Mouse (Mus musculus) MEL (cell line): ENCODE data around the gene Il20ra. TPM values are rescaled to one million over a fixed set of nuclear protein-coding genes. Genes with fewer than 3 reads are reported as not detected.
A peak's percentile ranks its signal among the peaks of the same experiment; 100 is the strongest.

Experiments used
- DNase-seq: peaks from one replicate; pipeline ENCODE4 v3.0.0; 2011; ENCODE audit warnings: low read depth, low spot score
- H3K27ac ChIP-seq: 2 replicates; pipeline ENCODE4 v1.5.1; 2012; ENCODE audit warnings: low read depth, mild to moderate bottlenecking, control low read depth, low read length, moderate library complexity; ENCODE audit not compliant: control insufficient read depth
- H3K27me3 ChIP-seq, 2 experiments: fragments of 150-350 bp in 1 of 2; sonication (generic) in 1 of 2; 2 replicates each; pipeline ENCODE4 v1.6.1; 2012; ENCODE audit warnings: low read length in 2 of 2, mild to moderate bottlenecking in 2 of 2, improper control_type of control experiment in 1 of 2, moderate library complexity in 1 of 2; ENCODE audit not compliant: insufficient read depth in 2 of 2, control insufficient read depth in 1 of 2
- H3K36me3 ChIP-seq, 2 experiments: 2 replicates each; pipeline ENCODE4 v1.6.1; 2012 to 2014; ENCODE audit warnings: low read length in 2 of 2, improper control_type of control experiment in 1 of 2, inconsistent platforms in 1 of 2, mild to moderate bottlenecking in 1 of 2; ENCODE audit not compliant: insufficient read depth in 2 of 2, control insufficient read depth in 1 of 2
- H3K4me1 ChIP-seq, 2 experiments: fragments of 150-350 bp in 1 of 2; sonication (generic) in 1 of 2; 2 replicates each; pipeline ENCODE4 v1.6.1; 2012; ENCODE audit warnings: low read length in 2 of 2, improper control_type of control experiment in 1 of 2, mild to moderate bottlenecking in 1 of 2; ENCODE audit not compliant: insufficient read depth in 2 of 2, control insufficient read depth in 1 of 2
- H3K4me3 ChIP-seq, 2 experiments: fragments of 150-350 bp in 1 of 2; sonication (generic) in 1 of 2; 2 replicates each; pipeline ENCODE4 v1.5.1; 2012; ENCODE audit warnings: low read depth in 2 of 2, low read length in 2 of 2, mild to moderate bottlenecking in 2 of 2, moderate library complexity in 2 of 2, control low read depth in 1 of 2, improper control_type of control experiment in 1 of 2; ENCODE audit not compliant: control insufficient read depth in 1 of 2, insufficient read depth in 1 of 2
- H3K79me2 ChIP-seq: 2 replicates; pipeline ENCODE4 v1.6.1; 2012; ENCODE audit warnings: mild to moderate bottlenecking, low read length, moderate library complexity; ENCODE audit not compliant: control insufficient read depth, poor library complexity, insufficient read depth
- H3K9ac ChIP-seq: 2 replicates; pipeline ENCODE4 v1.6.1; 2012; ENCODE audit warnings: low read depth, mild to moderate bottlenecking, control low read depth, low read length, moderate library complexity; ENCODE audit not compliant: control insufficient read depth, poor library complexity, severe bottlenecking
- H3K9me3 ChIP-seq: fragments of 150-350 bp; sonication (generic); replicated peaks from 2 replicates; pipeline ENCODE4 v1.6.1; 2012; ENCODE audit warnings: mild to moderate bottlenecking, low read length, improper control_type of control experiment, moderate library complexity; ENCODE audit not compliant: insufficient read depth
- BHLHE40 ChIP-seq: IDR thresholded peaks from 2 replicates; pipeline ENCODE4 v1.6.1; 2012; ENCODE audit warnings: low read depth, mild to moderate bottlenecking, inconsistent platforms, low read length, improper control_type of control experiment, borderline replicate concordance
- CHD1 ChIP-seq: IDR thresholded peaks from 2 replicates; pipeline ENCODE4 v1.6.1; 2012; ENCODE audit warnings: low read depth, mild to moderate bottlenecking, inconsistent platforms, low read length, improper control_type of control experiment
- CHD2 ChIP-seq: IDR thresholded peaks from 2 replicates; pipeline ENCODE4 v1.6.1; 2011; ENCODE audit warnings: low read length, improper control_type of control experiment
- CTCF ChIP-seq, 3 experiments: IDR thresholded peaks in 2 of 3; conservative IDR thresholded peaks in 1 of 3; 2 replicates each; pipeline ENCODE4 v1.5.1; 2011 to 2012; ENCODE audit warnings: low read length in 3 of 3, low read depth in 2 of 3, mild to moderate bottlenecking in 2 of 3, improper control_type of control experiment in 1 of 3, inconsistent platforms in 1 of 3, mixed read lengths in 1 of 3, moderate library complexity in 1 of 3; ENCODE audit not compliant: control insufficient read depth in 1 of 3, insufficient read depth in 1 of 3, poor library complexity in 1 of 3, severe bottlenecking in 1 of 3
- E2F4 ChIP-seq: IDR thresholded peaks from 2 replicates; pipeline ENCODE4 v1.6.1; 2011; ENCODE audit warnings: low read depth, low read length, improper control_type of control experiment, borderline replicate concordance
- ELF1 ChIP-seq: IDR thresholded peaks from 2 replicates; pipeline ENCODE4 v1.6.1; 2014; ENCODE audit warnings: low read depth, mild to moderate bottlenecking, inconsistent platforms, low read length, improper control_type of control experiment, moderate library complexity
- EP300 ChIP-seq, 2 experiments: IDR thresholded peaks; 2 replicates each; pipeline ENCODE4 v1.6.1; 2011; ENCODE audit warnings: improper control_type of control experiment in 2 of 2, low read length in 2 of 2, low read depth in 1 of 2, mild to moderate bottlenecking in 1 of 2
- ETS1 ChIP-seq: IDR thresholded peaks from 2 replicates; pipeline ENCODE4 v1.6.1; 2012; ENCODE audit warnings: low read depth, mild to moderate bottlenecking, inconsistent platforms, low read length, improper control_type of control experiment, moderate library complexity
- HCFC1 ChIP-seq: IDR thresholded peaks from 2 replicates; pipeline ENCODE4 v1.6.1; 2012; ENCODE audit warnings: low read depth, mild to moderate bottlenecking, inconsistent platforms, low read length, improper control_type of control experiment, moderate library complexity
- JUND ChIP-seq: IDR thresholded peaks from 2 replicates; pipeline ENCODE4 v1.6.1; 2011; ENCODE audit warnings: low read depth, mild to moderate bottlenecking, improper control_type of control experiment, low read length
- KAT2A ChIP-seq: conservative IDR thresholded peaks from 2 replicates; pipeline ENCODE4 v1.6.1; 2012; ENCODE audit warnings: low read depth, low read length, improper control_type of control experiment, inconsistent platforms
- MAFK ChIP-seq: IDR thresholded peaks from 2 replicates; pipeline ENCODE4 v1.6.1; 2011; ENCODE audit warnings: low read depth, mild to moderate bottlenecking, low read length, improper control_type of control experiment, borderline replicate concordance
- MAX ChIP-seq: IDR thresholded peaks from 2 replicates; pipeline ENCODE4 v1.6.1; 2011; ENCODE audit warnings: low read length, improper control_type of control experiment
- MAZ ChIP-seq: IDR thresholded peaks from 2 replicates; pipeline ENCODE4 v1.6.1; 2012; ENCODE audit warnings: low read depth, mild to moderate bottlenecking, inconsistent platforms, low read length, improper control_type of control experiment
- MEF2A ChIP-seq: IDR thresholded peaks from 2 replicates; pipeline ENCODE4 v1.6.1; 2014; ENCODE audit warnings: low read depth, mild to moderate bottlenecking, inconsistent platforms, low read length, improper control_type of control experiment; ENCODE audit not compliant: poor library complexity, insufficient replicate concordance, severe bottlenecking; ENCODE audit errors: extremely low read depth
- MYC ChIP-seq: IDR thresholded peaks from 2 replicates; pipeline ENCODE4 v1.6.1; 2011; ENCODE audit warnings: low read depth, mild to moderate bottlenecking, low read length, improper control_type of control experiment, moderate library complexity
- NRF1 ChIP-seq: IDR thresholded peaks from 2 replicates; pipeline ENCODE4 v1.6.1; 2014; ENCODE audit warnings: low read depth, mild to moderate bottlenecking, inconsistent platforms, low read length, improper control_type of control experiment, moderate library complexity; ENCODE audit not compliant: poor library complexity, insufficient read depth, severe bottlenecking
- POLR2A ChIP-seq, 2 experiments: IDR thresholded peaks; 2 replicates each; pipeline ENCODE4 v1.6.1; 2011 to 2012; ENCODE audit warnings: low read length in 2 of 2, mild to moderate bottlenecking in 2 of 2, control low read depth in 1 of 2, improper control_type of control experiment in 1 of 2, low read depth in 1 of 2, moderate library complexity in 1 of 2; ENCODE audit not compliant: control insufficient read depth in 1 of 2, insufficient read depth in 1 of 2, poor library complexity in 1 of 2
- POLR2AphosphoS2 ChIP-seq: IDR thresholded peaks from 2 replicates; pipeline ENCODE4 v1.6.1; 2011; ENCODE audit warnings: low read length, improper control_type of control experiment
- POLR2AphosphoS5 ChIP-seq: IDR thresholded peaks from 2 replicates; pipeline ENCODE4 v1.6.1; 2012; ENCODE audit warnings: low read depth, borderline replicate concordance, mild to moderate bottlenecking, inconsistent platforms, low read length, moderate library complexity, mixed read lengths
- RCOR1 ChIP-seq: IDR thresholded peaks from 2 replicates; pipeline ENCODE4 v1.6.1; 2012; ENCODE audit warnings: low read depth, mild to moderate bottlenecking, inconsistent platforms, low read length, improper control_type of control experiment
- SIN3A ChIP-seq: IDR thresholded peaks from 2 replicates; pipeline ENCODE4 v1.6.1; 2012; ENCODE audit warnings: low read length, improper control_type of control experiment, inconsistent platforms
- SMC3 ChIP-seq: IDR thresholded peaks from 2 replicates; pipeline ENCODE4 v1.6.1; 2011; ENCODE audit warnings: low read depth, low read length, improper control_type of control experiment
- TBP ChIP-seq: IDR thresholded peaks from 2 replicates; pipeline ENCODE4 v1.8.0; 2011; ENCODE audit warnings: low read depth, low read length, improper control_type of control experiment
- TCF12 ChIP-seq: IDR thresholded peaks from 2 replicates; pipeline ENCODE4 v1.6.1; 2014; ENCODE audit warnings: low read depth, mild to moderate bottlenecking, inconsistent platforms, low read length, improper control_type of control experiment, moderate library complexity
- UBTF ChIP-seq: IDR thresholded peaks from 2 replicates; pipeline ENCODE4 v1.6.1; 2012; ENCODE audit warnings: low read depth, mild to moderate bottlenecking, inconsistent platforms, low read length, improper control_type of control experiment, moderate library complexity, borderline replicate concordance; ENCODE audit not compliant: insufficient read depth
- USF1 ChIP-seq: IDR thresholded peaks from 2 replicates; pipeline ENCODE4 v1.6.1; 2014; ENCODE audit warnings: low read depth, mild to moderate bottlenecking, inconsistent platforms, low read length, improper control_type of control experiment, moderate library complexity
- USF2 ChIP-seq, 2 experiments: IDR thresholded peaks; 2 replicates each; pipeline ENCODE4 v1.6.1; 2011 to 2012; ENCODE audit warnings: improper control_type of control experiment in 2 of 2, low read length in 2 of 2, borderline replicate concordance in 1 of 2, inconsistent platforms in 1 of 2, low read depth in 1 of 2, mild to moderate bottlenecking in 1 of 2; ENCODE audit not compliant: insufficient read depth in 1 of 2
- ZC3H11A ChIP-seq: IDR thresholded peaks from 2 replicates; pipeline ENCODE4 v1.6.1; 2012; ENCODE audit warnings: low read depth, mild to moderate bottlenecking, inconsistent platforms, low read length, improper control_type of control experiment
- ZKSCAN1 ChIP-seq: IDR thresholded peaks from 2 replicates; pipeline ENCODE4 v1.6.1; 2012; ENCODE audit warnings: low read depth, mild to moderate bottlenecking, inconsistent platforms, low read length, improper control_type of control experiment, moderate library complexity
- ZMIZ1 ChIP-seq: IDR thresholded peaks from 2 replicates; pipeline ENCODE4 v1.6.1; 2012; ENCODE audit warnings: low read depth, mild to moderate bottlenecking, inconsistent platforms, low read length, improper control_type of control experiment, moderate library complexity
- polyA plus RNA-seq, 2 experiments: library from polyadenylated mRNA; stranded (reverse) in 1 of 2; unstranded in 1 of 2; fragments of >175 nt in 1 of 2; fragments of >200 nt in 1 of 2; gene quantifications; 2 replicates each; pipeline versions ENCODE4 v1.2.1 to v1.2.4; 2012; ENCODE audit warnings: low replicate concordance in 2 of 2, low read depth in 1 of 2; ENCODE audit not compliant: insufficient read length in 2 of 2, insufficient read depth in 1 of 2, missing spikeins in 1 of 2
- total RNA-seq: library from RNA; depleted of rRNA; stranded (reverse); fragments of 300-350 nt; gene quantifications from 2 replicates; pipeline ENCODE4 v1.2.3, GENCODE M21; 2012

Il20ra gene
- total and polyA plus RNA-seq, 3 experiments, result 0.06 TPM; not detected in 2

- peaks cover 0 to 14% of the 10 kb centered on the region in 2 experiments; a peak in 2 of 4 replicates for H3K4me1 ChIP-seq
- H3K9me3 ChIP-seq, result no peaks in the 10 kb centered on the region
- TF ChIP-seq ZC3H11A (no peak), EP300 (IDR thresholded peaks at IDR 0.05; ENCODE audit: low read depth in 1 of 2, low read length in 2 of 2) (no peak), CHD2 (no peak), POLR2AphosphoS5 (no peak), ELF1 (no peak), USF2 (IDR thresholded peaks at IDR 0.05; ENCODE audit: borderline replicate concordance in 1 of 2, insufficient read depth in 1 of 2, low read depth in 1 of 2, low read length in 2 of 2) (no peak), NRF1 (no peak), HCFC1 (no peak), ZMIZ1 (no peak), CTCF (IDR thresholded peaks at IDR 0.05 in 2 of 3, conservative IDR thresholded peaks at IDR 0.05 in 1 of 3; ENCODE audit: control insufficient read depth in 1 of 3, insufficient read depth in 1 of 3, low read depth in 2 of 3, low read length in 3 of 3, poor library complexity in 1 of 3, severe bottlenecking in 1 of 3) (no peak), TCF12 (no peak), POLR2AphosphoS2 (no peak), ZKSCAN1 (no peak), KAT2A (no peak), MEF2A (no peak), MAFK (no peak), POLR2A (IDR thresholded peaks at IDR 0.05; ENCODE audit: control insufficient read depth in 1 of 2, insufficient read depth in 1 of 2, low read depth in 1 of 2, low read length in 2 of 2, poor library complexity in 1 of 2) (no peak), BHLHE40 (no peak), MAZ (no peak), ETS1 (no peak)
- H3K27ac ChIP-seq, result no peak overlapping the region
- H3K9ac ChIP-seq, result no peak overlapping the region
- H3K4me3 ChIP-seq, result no peak overlapping the region
- no peaks in the 10 kb centered on the region for H3K27me3 ChIP-seq
- no peaks in the 10 kb centered on the region for H3K79me2 ChIP-seq
- no peak for DNase-seq
- H3K36me3 ChIP-seq, result peaks cover 0 to 5% of the 10 kb centered on the region in 2 experiments; a peak in 2 of 4 replicates
Observed at GRCm38 (mm10) chr10:19687686-19688085, 24.7 kb upstream of the Il20ra start.

GRCm38 (mm10) chr10:19691287-19691686, 21.1 kb upstream of the Il20ra start:
- Histone ChIP-seq H3K9me3 (no peaks in the 10 kb centered on the region), H3K36me3 (peaks cover 0 to 5% of the 10 kb centered on the region in 2 experiments; a peak in 2 of 4 replicates), H3K27me3 (peaks cover 0 to 1% of the 10 kb centered on the region in 2 experiments; a peak in 1 of 4 replicates), H3K4me1 (peaks cover 0 to 14% of the 10 kb centered on the region in 2 experiments; a peak in 2 of 4 replicates), H3K27ac (no peak overlapping the region), H3K79me2 (no peaks in the 10 kb centered on the region), H3K9ac (no peak overlapping the region), H3K4me3 (no peak overlapping the region)
- peak; percentile 11 for DNase-seq
- TF ChIP-seq SIN3A (no peak), RCOR1 (no peak), MAX (no peak), NRF1 (no peak), E2F4 (no peak), CHD1 (no peak), MYC (no peak), USF1 (no peak), JUND (no peak), UBTF (no peak), KAT2A (no peak), ZMIZ1 (no peak), SMC3 (no peak), TBP (no peak)
